Mouse (Mus musculus) heart, embryonic 10.5 days (tissue): ENCODE data around the gene Jmjd1c. TPM values are rescaled to one million over a fixed set of nuclear protein-coding genes. Genes with fewer than 3 reads are reported as not detected.

Experiments used
- DNase-seq: peaks from one replicate; pipeline ENCODE4 v3.0.0-alpha.2; 2017; ENCODE audit warnings: low spot score
- H3K27ac ChIP-seq: fragments of 300-500 bp; sonication (generic); 2 replicates; pipeline ENCODE4 v1.5.1; 2016; ENCODE audit warnings: mild to moderate bottlenecking
- H3K27me3 ChIP-seq: fragments of 300-500 bp; sonication (generic); 2 replicates; pipeline ENCODE4 v1.6.1; 2016; ENCODE audit warnings: mild to moderate bottlenecking; ENCODE audit not compliant: poor library complexity, insufficient read depth, severe bottlenecking
- H3K36me3 ChIP-seq: fragments of 300-500 bp; sonication (generic); 2 replicates; pipeline ENCODE4 v1.6.1; 2016; ENCODE audit warnings: mild to moderate bottlenecking, moderate library complexity
- H3K4me1 ChIP-seq: fragments of 300-500 bp; sonication (generic); 2 replicates; pipeline ENCODE4 v1.6.1; 2016; ENCODE audit warnings: mild to moderate bottlenecking
- H3K4me3 ChIP-seq: fragments of 300-500 bp; sonication (generic); 2 replicates; pipeline ENCODE4 v1.5.1; 2016; ENCODE audit warnings: mild to moderate bottlenecking, moderate library complexity
- H3K9me3 ChIP-seq: fragments of 300-500 bp; sonication (generic); 2 replicates; pipeline ENCODE4 v1.6.1; 2016; ENCODE audit warnings: mild to moderate bottlenecking, moderate library complexity
- WGBS: fragments of 180-500 bp; shearing (Covaris S2); methylation state at CpG from one replicate; pipeline ENCODE4 v1.1.7; 2016; 5-methylcytosine and 5-hydroxymethylcytosine counted together
- polyA plus RNA-seq: library from polyadenylated mRNA; unstranded; fragments of >200 nt; fragmentation: Nextera tagmentation; extraction: Ambion mirVana; gene quantifications from 2 replicates; pipeline ENCODE4 v1.2.1, GENCODE M21; 2016

The Jmjd1c gene
- polyA plus RNA-seq, 1 experiment from 2014 or later, result 30.4 TPM

- H3K27ac ChIP-seq, result no peak overlapping the region
- peaks cover 29% of the 10 kb centered on the region for H3K36me3 ChIP-seq
- H3K9me3 ChIP-seq, result no peaks in the 10 kb centered on the region
- H3K4me3 ChIP-seq, result no peak overlapping the region
- H3K4me1 ChIP-seq, result no peaks in the 10 kb centered on the region
- no peaks in the 10 kb centered on the region for H3K27me3 ChIP-seq
- no peak for DNase-seq
Measured at GRCm38 (mm10) chr10:67275916-67276315, 180.0 kb downstream of the Jmjd1c start.

GRCm38 (mm10) chr10:67281852-67282251 lies 185.9 kb downstream of the Jmjd1c start:
- Histone ChIP-seq H3K36me3 (no peaks in the 10 kb centered on the region), H3K27ac (no peak overlapping the region), H3K9me3 (no peaks in the 10 kb centered on the region), H3K27me3 (no peaks in the 10 kb centered on the region), H3K4me1 (peaks cover 30% of the 10 kb centered on the region), H3K4me3 (no peak overlapping the region)
- peak; percentile 81 for DNase-seq
- 38% methylated on average over 8 of the region's 8 CpGs for WGBS

GRCm38 (mm10) chr10:67282531-67282930 lies 186.6 kb downstream of the Jmjd1c start:
- DNase-seq, result no peak
- Histone ChIP-seq H3K9me3 (no peaks in the 10 kb centered on the region), H3K4me1 (peaks cover 30% of the 10 kb centered on the region), H3K4me3 (no peak overlapping the region), H3K27me3 (no peaks in the 10 kb centered on the region), H3K36me3 (no peaks in the 10 kb centered on the region), H3K27ac (no peak overlapping the region)
- WGBS, result 66% methylated on average over 2 of the region's 2 CpGs

- Histone ChIP-seq H3K4me3 (peak overlapping the region; percentile 90), H3K27ac (no peak overlapping the region), H3K4me1 (peaks cover 30% of the 10 kb centered on the region), H3K9me3 (no peaks in the 10 kb centered on the region), H3K27me3 (no peaks in the 10 kb centered on the region), H3K36me3 (no peaks in the 10 kb centered on the region)
- DNase-seq, result no peak
- WGBS, result 85% methylated on average over 9 of the region's 9 CpGs
Measured at GRCm38 (mm10) chr10:67283516-67283915, 187.6 kb downstream of the Jmjd1c start.

- Histone ChIP-seq H3K36me3 (no peaks in the 10 kb centered on the region), H3K4me1 (peaks cover 30% of the 10 kb centered on the region), H3K9me3 (no peaks in the 10 kb centered on the region), H3K27me3 (no peaks in the 10 kb centered on the region), H3K27ac (peak overlapping the region; percentile 91), H3K4me3 (peak overlapping the region; percentile 90)
- 3% methylated on average over 10 of the region's 10 CpGs for WGBS
- no peak for DNase-seq
Measured at GRCm38 (mm10) chr10:67284311-67284710, 188.4 kb downstream of the Jmjd1c start.

GRCm38 (mm10) chr10:67284761-67285175 lies 188.8 kb downstream of the Jmjd1c start:
- DNase-seq, result no peak
- H3K36me3 ChIP-seq, result no peaks in the 10 kb centered on the region

GRCm38 (mm10) chr10:67285176-67285814 lies 189.4 kb downstream of the Jmjd1c start, which contains the start of gene Nrbf2:
TSS of gene Nrbf2 (minus strand) at chr10:67285305.
- H3K9me3 ChIP-seq, result no peaks in the 10 kb centered on the region
- no peaks in the 10 kb centered on the region for H3K27me3 ChIP-seq
- peak within 1 kb of the TSS; percentile 91 for H3K27ac ChIP-seq
- WGBS, result 4% methylated on average over 42 of the region's 52 CpGs
- H3K4me3 ChIP-seq, result peak within 1 kb of the TSS; percentile 90
- H3K4me1 ChIP-seq, result peaks cover 30% of the 10 kb centered on the region
- DNase-seq, result peak; percentile 98
- no peaks in the 10 kb centered on the region for H3K36me3 ChIP-seq

More at GRCm38 (mm10) chr10:67284761-67285175, 188.8 kb downstream of the Jmjd1c start:
- Histone ChIP-seq H3K4me1 (peaks cover 30% of the 10 kb centered on the region), H3K27ac (peak overlapping the region; percentile 91), H3K9me3 (no peaks in the 10 kb centered on the region), H3K27me3 (no peaks in the 10 kb centered on the region), H3K4me3 (peak overlapping the region; percentile 90)
- 0% methylated on average over 29 of the region's 41 CpGs for WGBS

- H3K9me3 ChIP-seq, result no peaks in the 10 kb centered on the region
- no peak for DNase-seq
- H3K4me1 ChIP-seq, result peaks cover 21% of the 10 kb centered on the region
- WGBS, result 75% methylated on average over 3 of the region's 3 CpGs
- no peak overlapping the region for H3K4me3 ChIP-seq
- no peak overlapping the region for H3K27ac ChIP-seq
- no peaks in the 10 kb centered on the region for H3K36me3 ChIP-seq
- no peaks in the 10 kb centered on the region for H3K27me3 ChIP-seq
Measured at GRCm38 (mm10) chr10:67287877-67288276, 192.0 kb downstream of the Jmjd1c start.

- 43% methylated on average over 4 of the region's 4 CpGs for WGBS
Measured at GRCm38 (mm10) chr10:67290622-67291021, 194.7 kb downstream of the Jmjd1c start.

GRCm38 (mm10) chr10:67291087-67291486 lies 195.2 kb downstream of the Jmjd1c start:
- Histone ChIP-seq H3K27me3 (no peaks in the 10 kb centered on the region), H3K9me3 (no peaks in the 10 kb centered on the region), H3K4me1 (0 out of 2 replicates have a peak, but pooled peaks cover 5% of the 10 kb centered on the region), H3K36me3 (no peaks in the 10 kb centered on the region), H3K27ac (no peak overlapping the region), H3K4me3 (no peak overlapping the region)
- no peak for DNase-seq
- WGBS, result 45% methylated on average over 8 of the region's 8 CpGs

More at GRCm38 (mm10) chr10:67290622-67291021, 194.7 kb downstream of the Jmjd1c start:
- no peak for DNase-seq
- Histone ChIP-seq H3K27me3 (no peaks in the 10 kb centered on the region), H3K27ac (no peak overlapping the region), H3K9me3 (no peaks in the 10 kb centered on the region), H3K4me3 (no peak overlapping the region), H3K36me3 (no peaks in the 10 kb centered on the region), H3K4me1 (0 out of 2 replicates have a peak, but pooled peaks cover 5% of the 10 kb centered on the region)

GRCm38 (mm10) chr10:67295331-67295730 lies 199.4 kb downstream of the Jmjd1c start:
- H3K4me1 ChIP-seq, result 0 out of 2 replicates have a peak, but pooled peaks cover 5% of the 10 kb centered on the region
- DNase-seq, result no peak
- H3K36me3 ChIP-seq, result no peaks in the 10 kb centered on the region
- H3K27ac ChIP-seq, result no peak overlapping the region
- 58% methylated on average over 5 of the region's 5 CpGs for WGBS
- no peak overlapping the region for H3K4me3 ChIP-seq
- no peaks in the 10 kb centered on the region for H3K27me3 ChIP-seq
- no peaks in the 10 kb centered on the region for H3K9me3 ChIP-seq

GRCm38 (mm10) chr10:67295938-67296466 lies 200.1 kb downstream of the Jmjd1c start:
- Histone ChIP-seq H3K4me3 (no peak overlapping the region), H3K27ac (no peak overlapping the region), H3K36me3 (no peaks in the 10 kb centered on the region), H3K9me3 (no peaks in the 10 kb centered on the region), H3K27me3 (no peaks in the 10 kb centered on the region), H3K4me1 (no peaks in the 10 kb centered on the region)
- DNase-seq, result no peak
- 45% methylated on average over 7 of the region's 7 CpGs for WGBS

GRCm38 (mm10) chr10:67296482-67297152 lies 200.7 kb downstream of the Jmjd1c start:
- Histone ChIP-seq H3K4me1 (no peaks in the 10 kb centered on the region), H3K27me3 (no peaks in the 10 kb centered on the region), H3K36me3 (no peaks in the 10 kb centered on the region), H3K4me3 (no peak overlapping the region), H3K9me3 (no peaks in the 10 kb centered on the region), H3K27ac (no peak overlapping the region)
- DNase-seq, result no peak
- 83% methylated on average over 8 of the region's 8 CpGs for WGBS
